Mouse (Mus musculus) testis, postnatal 14 days (tissue): ENCODE results near the gene Fhl2.
"Not testable (repeated sequence)": the region's sequence is repeated elsewhere in the genome, so short reads cannot be mapped to it uniquely, and the experiment has no call there.

Source experiments
- DNase-seq: peaks from one replicate; pipeline ENCODE4 v3.0.0; 2021; ENCODE audit warnings: low spot score

Fhl2 gene

DNA sequence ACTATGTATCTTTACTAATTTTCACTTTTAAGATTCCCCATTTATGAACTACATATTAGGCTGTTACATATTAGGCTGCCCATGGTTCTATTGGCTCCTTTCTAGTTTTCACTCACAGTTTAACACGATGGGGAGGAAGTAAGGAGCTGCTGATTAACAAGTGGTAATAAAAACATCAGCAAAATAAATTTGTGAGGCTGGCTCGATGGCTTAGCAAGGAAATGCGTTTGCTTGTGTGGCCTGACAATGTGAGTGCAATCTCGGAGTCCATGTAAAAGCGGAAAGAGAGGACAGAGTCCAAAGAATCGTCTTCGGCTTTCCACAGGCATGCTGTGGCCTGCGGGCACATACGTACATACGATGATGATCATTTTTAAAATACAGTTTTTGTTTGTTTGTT is 4.3 kb downstream of the Fhl2 start:
- no peak for DNase-seq

DNA sequence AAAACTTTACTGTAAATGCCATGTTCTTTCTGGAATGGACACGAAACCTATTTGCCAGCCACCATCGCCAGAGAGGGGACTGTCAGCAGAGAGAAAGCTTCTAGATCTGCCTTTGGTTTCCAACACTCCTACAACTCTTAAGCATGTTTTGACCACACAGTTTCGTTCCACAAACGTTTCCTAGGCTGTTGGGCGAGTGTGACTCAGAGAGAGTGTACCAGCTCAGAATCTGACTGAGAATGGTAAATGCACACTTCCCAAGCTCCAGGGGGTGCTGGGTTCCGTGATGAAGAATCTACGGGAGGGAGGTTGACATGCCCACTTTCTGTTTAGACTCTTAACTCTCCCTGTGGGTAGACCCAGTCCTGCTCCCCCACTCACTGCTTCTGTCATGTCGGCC is 5.7 kb downstream of the Fhl2 start:
- DNase-seq = no peak

DNA sequence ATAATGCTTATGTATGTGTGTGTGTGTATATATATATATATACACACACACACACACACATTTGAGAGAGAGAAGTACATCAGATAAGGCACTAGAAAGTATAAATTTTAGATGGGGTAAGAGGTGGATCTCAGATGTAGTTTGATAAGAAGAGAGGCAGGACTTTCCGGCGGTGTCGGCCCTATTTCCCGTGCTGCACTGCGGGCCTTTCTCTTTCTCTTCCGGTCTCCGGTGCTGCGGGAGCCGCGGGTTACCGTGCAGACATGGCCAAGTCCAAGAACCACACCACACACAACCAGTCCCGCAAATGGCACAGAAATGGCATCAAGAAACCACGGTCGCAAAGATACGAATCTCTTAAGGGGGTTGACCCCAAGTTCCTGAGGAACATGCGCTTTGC is 7.9 kb downstream of the Fhl2 start:
- not testable (repeated sequence) for DNase-seq

DNA sequence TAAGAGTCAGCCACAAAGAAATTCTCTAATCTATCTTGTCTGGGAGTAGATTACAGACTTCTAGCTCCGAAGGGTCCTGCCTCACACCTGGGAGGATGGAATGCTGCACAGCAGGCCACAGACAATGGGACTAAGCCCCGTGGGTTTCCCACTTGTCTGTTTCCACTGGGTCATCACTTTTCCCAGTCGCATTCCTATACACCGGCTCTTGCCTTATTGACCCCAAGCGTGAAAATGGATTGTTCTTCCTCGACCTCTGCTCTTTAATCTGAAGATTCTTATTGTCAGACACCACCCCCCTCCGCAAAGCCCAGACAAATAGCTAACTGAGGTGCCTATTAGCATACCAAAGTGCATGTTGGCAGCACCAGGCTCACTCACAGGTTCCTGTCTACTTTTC is 10.4 kb downstream of the Fhl2 start:
- no peak for DNase-seq

DNA sequence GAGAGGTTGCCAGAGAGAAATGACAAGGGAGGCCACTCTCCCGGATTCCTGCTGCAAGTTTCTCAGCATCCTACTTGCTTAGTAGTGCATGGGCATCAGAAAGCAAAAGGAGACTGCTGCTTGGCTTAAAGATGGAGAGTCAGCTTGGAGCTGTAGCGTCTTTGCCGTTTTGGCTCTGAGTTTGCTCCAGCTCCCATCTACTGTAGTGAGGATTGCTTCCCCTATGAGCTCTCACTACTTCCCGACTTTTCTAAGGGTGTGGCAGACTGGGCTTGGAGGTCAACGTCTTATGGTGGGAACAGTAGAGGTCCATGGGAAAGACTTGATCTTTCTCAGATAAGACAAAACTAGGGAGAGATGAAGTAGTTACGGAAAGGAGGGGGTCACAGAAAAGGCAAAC is 15.9 kb downstream of the Fhl2 start:
- no peak for DNase-seq

DNA sequence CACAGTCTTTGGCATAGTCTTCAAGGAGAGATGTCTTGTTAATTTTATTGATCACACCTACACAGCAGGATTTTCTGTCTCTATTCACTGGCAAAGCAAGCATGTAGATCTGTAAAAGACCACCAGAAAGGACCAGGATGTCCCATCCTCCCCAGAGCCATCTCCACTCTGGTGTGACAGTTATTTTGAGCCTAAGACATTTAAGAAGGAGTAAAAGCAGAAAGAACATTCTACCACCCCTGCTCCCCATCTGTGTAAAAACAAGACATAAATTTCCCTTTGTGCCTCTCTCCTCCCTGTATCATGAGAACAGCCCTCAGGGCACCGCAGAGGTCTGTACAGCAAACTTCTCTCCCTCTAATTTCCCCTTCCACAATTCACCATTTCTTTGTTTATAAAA is 18.0 kb downstream of the Fhl2 start:
- DNase-seq = no peak

DNA sequence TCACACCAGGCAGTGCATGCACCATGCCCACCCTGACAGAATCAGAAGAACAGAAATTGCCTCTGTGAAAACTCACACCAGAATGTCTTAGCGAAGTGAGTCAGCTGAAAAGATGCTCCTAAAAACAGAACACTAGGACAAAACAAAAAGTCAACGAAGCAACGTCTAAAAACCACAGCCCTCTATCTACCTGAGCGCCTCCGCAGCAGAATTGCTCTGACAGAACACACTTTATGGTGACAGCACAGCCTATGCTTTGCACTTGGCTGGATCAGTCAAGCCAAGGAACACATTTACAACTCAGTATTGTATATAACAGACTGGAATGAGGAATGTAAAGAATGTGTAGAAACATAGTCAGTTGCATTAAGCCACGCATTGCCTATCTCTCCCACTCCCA is 18.4 kb downstream of the Fhl2 start:
- DNase-seq = no peak

DNA sequence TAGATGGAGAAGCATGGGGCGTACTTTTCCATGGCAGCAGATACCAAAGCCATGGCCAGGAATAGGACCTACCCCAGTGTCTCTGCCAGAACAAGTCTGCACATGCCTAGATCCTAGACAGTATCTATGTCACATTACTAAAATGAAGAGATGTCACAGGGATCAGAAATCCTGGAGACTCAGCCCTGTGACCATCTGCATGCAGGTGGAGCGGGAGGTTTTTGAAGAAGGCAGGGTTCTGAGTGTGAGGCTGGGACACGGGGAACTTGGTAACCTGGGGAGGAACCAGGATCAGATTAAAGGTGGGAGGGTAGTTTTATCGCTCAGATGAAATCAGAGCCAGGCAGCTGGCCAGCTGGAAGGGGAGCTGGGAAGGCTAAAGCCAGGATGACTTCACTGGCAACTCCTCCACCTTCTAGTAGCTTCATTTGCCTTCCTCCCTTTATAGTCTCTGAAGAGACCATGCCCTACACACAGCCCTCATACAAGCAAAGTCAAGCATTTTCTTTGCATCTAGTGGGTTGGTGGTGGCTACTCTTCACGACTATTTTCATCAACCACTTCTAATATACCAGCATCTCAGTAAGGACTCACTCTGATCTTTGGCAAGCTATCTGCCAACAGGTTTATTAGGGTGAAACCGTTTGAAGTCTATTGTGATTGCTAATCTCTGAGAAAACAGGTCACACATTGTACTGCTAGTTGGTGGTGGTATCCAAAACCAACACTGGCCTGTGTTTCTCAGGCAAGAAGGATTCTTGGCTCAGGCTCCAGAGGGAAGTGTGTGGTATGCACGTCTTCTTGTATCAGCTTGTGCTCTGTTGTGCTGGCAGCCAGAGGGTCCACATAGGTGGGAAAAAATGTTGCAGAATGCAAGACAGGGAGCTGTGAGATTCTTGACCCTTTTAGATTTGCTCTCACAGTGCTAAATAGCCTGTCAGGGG is 23.2 kb downstream of the Fhl2 start:
- DNase-seq = no peak

DNA sequence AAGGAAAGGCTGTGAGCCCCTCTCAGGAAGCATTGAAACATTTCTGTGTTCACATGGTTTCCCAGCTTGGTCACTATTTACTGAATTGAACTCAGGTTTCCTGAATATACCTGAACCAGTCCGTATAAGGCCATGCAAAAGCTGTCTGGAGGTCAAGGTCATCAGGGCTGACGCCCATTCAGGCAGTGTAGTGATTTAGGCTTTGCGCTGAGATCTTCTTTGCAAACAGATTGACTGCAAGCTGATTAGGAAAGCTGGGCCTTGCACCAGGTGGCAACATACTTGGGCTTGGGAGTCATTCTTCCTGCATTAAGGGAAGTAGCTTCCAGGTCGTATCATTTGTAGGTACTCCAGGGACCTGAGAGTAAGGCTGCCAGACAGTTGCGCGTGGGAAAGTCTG is 25.0 kb downstream of the Fhl2 start:
- no peak for DNase-seq

DNA sequence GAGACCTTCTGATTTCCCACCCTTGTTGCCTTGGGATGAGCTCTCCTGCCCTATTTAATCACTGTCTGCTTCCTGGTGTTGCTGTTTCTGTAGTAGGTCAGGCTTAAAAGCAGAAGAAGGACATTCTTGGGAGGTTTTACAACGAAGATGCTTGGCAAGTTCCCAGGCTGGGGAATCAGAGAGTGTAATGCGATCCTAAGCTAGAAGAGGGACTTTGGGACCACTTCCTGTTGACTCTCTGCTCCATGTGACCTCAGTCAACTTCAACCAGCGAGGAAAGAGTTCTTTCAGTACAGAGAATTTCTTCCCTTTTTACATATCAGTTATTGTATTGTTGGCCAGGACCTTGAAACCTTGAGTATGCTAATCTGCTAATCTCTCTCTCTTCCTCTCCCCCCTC is 25.7 kb downstream of the Fhl2 start:
- DNase-seq = no peak

DNA sequence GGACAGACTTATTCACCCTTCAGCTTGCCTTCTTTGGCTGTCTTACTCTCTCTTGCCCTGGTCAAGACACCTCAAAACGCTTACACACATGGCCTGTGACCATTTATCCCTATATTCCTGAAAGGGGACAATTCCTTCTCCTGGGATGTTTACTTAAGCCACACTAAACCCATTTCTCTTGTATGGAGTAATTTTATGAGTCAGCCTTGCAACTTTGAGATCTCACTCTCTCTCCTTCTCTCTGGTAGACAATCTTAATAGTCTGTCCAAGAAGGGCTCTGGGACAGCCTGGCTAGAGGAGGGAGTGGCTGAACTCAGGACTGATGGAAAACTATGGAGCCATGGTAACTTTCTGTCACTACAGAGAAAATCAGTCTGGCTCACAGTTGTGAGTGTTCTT is 27.1 kb downstream of the Fhl2 start:
- no peak for DNase-seq

DNA sequence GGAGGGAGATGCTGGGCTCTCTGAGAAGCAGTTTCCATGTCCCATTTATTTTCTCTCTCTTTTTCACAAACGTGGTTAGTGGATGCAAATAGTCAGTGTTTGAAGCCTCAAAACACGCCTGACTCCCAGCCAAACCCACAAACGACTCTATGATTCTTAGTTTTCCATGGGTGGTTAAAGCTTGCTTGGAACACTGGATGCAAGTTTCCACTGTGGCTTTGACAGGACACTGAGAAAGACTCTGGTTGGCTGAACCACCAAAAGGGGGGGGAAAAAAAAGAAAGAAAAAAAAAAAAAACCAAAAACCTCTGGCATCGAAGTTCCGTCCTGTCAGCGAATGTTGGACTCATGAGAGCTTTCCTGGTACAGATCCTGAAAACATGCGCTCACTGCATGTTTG is 27.6 kb downstream of the Fhl2 start:
- DNase-seq = no peak

DNA sequence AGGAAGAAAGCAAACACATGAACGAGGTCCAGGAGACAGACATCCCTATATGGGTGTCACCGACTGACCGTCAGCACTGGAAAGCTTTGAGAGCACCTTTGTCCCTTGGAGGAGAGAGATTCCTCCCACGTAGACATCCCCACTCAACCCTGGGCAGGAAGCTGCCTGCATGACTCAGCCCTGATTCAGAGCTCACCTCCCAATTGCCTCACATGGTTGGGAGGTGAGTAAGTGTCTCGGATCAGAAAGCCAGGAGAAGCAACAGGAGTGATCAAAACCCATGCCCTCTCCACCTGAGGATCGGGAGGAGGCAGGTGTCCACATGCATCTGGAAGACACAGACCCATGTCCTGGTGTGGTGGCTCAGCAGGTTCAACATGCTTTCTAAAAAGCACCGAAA is 28.2 kb downstream of the Fhl2 start:
- DNase-seq = no peak

DNA sequence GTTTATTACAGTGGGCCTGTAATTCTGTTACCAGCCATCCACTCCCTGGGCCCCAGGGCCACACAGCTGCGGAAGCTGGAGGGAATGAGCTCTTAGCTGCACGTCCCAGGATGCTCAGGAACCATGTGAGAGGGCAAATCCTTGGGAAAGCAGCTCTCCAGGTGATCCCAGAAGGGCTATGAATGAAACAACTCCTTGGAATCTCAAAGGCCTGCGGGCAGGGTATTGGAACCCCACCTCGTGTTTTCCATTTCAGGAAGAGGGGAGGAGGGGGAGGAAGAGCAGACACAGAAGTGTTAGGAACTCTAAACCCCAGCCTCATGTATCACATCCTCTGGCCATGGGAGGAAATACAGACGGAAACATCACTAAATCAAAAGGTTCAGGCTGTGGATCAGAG is 28.8 kb downstream of the Fhl2 start:
- DNase-seq = no peak

DNA sequence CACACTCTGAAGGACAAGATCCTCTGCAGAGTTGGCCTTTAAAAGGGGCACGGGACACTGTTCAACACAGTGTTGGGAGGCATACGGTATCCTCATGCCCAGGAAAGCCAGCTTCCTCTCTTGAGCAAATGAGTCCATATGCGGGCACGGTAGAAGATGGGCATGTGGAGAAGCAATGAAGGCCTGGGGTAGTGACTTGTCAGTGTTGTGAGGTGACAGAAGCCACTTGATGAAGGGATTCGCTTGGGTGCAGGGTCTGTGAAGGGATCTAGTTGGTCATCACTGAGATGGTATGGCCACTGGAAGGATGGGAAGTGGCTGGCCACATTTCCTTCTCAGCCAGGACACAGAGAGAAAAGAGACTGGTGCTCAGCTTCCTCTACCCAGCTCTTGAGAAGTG is 32.2 kb downstream of the Fhl2 start:
- no peak for DNase-seq

DNA sequence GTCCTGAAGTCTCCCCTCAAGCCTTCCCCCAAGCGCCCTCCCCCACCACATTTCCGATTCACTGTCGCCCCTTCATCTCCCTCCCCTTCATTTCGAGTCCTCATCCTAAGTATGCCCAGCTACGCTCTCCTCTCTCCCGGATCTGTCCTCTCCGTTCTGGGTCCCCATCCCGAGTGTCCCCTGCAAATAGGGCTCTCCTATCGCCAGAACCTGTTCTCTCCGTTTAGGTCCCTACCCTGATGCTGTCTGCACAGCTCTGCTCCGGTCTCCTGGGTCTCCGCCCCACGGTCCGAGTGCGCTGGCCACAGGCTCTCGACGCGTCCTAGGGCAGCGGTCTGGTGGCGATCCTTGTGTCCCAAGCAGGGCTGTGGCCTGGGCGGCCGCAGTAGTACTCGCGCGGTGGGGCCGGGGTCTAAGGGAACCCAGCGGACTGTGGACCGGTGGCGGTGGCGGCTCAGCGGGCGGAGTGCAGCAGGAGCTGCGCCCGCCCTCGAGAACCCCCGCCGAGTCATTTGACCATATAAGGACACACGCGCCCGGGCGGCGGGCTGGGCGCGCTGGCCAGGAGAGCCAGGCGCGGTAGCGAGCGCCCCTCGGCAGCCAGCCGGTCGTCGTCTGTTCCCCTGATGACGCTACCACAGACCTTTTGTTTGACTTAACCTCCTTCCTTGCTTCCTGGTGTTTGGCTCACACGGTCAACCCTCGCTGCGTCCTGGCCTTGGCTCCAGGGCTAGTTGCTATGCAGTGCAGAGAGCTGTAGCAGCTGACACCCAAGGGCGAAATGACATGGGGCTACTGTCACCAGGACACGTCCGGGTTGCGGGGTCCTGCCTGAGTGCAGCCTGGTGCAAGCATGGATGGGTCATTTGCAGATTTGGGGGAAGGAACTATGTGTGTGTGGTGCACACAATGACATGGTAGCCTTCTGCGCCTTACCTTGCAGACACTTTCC is 33.0 kb downstream of the Fhl2 start:
- DNase-seq = peak; percentile 34

DNA sequence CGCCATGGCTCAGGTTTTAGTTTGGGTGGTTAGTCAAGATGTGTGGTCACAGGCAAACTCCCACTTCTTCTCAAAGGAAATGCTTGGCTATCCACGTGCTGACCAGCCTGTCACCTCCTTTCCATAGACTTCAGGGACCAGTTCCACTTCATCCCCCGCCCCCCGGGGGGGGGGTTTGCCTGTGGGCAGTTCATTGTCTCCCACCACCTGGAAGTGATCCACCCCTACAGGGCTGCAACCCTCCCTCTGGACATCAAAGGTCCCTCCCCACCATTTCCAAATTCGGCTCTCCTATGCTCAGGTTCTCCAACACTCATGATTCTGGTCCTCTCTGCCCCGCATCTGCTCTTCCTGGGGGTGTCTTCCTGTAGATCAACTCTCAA is 33.7 kb downstream of the Fhl2 start:
- no peak for DNase-seq

DNA sequence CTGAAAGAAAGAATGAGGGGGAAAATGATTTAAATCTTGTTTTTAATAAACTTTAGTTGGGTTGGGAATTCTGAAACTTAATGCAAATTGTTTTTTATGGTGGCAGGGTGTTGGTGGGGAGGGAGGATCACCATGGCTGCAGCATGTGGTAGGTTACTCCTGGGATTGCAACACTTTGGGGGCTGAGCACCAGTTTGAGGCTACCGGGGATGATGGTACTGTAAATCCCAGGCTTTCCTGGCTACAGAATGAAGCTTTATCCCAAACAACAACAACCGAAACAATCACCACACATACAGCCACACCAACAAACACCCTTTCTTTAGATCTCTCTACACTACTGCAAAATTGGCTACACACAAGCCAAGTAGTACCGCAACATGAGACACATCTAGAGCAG is 34.4 kb downstream of the Fhl2 start:
- DNase-seq = no peak

DNA sequence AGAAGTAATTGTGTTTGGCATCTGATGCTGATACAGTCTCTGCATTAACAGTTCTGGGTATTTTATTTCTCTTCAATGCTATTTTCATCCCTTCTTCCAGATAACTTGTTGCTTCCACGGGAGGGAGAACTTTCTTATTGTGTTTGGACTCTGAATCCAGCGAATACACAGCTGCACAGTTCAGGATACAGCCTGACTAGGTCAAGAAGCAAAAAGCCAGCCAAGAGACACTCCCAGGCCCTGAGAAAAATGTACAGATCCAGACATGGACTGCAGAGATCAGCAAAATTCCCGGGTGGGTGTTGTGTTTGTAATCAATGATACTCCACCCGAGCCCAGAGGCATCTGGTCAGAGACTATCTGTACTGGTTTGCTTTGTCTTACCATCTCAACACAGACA is 37.4 kb downstream of the Fhl2 start:
- no peak for DNase-seq

DNA sequence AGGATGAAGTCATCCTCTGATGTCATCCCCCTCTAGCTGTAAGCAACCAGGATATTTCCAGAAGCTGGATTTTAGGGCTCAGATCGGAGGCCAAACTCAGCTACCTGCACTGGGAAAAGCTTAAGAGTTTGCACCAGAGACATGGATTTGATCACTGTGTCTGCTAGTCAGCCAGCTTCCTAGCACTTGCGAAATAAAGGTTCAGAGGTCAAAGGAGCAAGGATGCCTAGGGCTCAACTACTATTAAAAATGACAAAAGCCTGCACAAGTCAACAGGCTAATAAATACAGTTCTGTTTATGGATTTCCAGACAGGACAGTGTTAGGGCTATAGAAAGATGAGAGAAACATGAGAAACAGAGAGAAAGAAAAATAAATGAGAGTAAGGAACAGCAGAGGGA is 38.9 kb downstream of the Fhl2 start:
- DNase-seq = no peak

DNA sequence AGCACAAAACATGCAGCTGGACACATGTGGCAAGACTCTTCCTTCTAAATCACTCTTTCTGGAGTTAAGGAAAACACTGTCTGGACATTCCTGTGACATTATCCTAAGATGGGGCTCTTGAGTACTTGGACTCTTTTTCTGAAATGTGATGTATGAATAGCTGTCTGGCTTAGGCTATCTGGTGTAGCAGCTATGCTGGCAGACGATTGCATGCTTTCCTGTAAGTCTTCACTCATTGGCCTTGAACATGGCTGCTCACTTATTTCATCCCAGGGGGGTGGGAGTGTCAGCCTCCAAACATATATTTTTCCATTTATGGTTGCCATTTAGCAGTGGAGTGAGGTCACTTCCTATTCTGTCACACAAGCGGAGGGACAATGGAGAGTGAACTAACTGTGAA is 42.3 kb downstream of the Fhl2 start:
- DNase-seq = no peak

DNA sequence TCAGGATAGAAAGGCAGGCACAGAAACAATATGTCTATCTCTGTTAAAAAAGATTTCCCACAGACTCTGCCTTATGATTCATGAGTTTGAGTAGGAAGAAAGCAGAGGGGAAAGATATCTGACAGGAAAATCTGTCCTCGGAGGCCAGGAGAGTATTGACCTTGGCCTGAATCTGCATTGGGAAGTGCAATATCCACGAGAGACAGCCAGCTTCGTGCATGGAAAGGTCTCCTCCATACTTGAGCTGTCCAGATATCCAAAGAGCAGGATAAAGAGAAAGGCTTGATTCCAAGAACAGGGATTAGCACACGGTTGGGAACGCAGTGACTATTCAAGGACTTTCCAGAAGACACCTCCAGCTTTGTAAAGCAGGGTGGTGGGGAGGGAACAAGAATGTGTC is 43.2 kb downstream of the Fhl2 start:
- no peak for DNase-seq

DNA sequence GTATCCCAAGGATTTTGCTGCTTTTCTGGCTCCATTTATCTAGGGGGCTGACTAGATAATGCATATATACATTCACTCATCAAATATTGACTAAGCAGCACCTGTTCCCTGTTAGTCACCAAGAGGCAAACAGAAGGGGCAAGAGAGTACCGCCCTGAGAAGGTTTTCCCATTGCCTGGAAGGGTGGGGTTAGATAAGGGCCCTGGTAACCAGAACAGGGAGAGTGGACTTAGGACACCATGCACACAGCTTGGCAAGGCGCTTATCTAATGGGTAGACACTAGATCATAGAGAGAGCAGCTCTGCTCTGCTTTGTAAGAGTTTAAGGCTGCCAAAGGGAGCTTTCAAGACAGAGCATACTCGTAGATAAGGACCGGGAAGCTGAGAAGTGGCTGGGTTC is 44.2 kb downstream of the Fhl2 start:
- no peak for DNase-seq
